Mouse (Mus musculus) urinary bladder, postnatal 14 days (tissue): ENCODE data around the gene Prkab2.

Source experiments
- DNase-seq: peaks from one replicate; pipeline ENCODE4 v3.0.0; 2021; ENCODE audit warnings: low spot score

Prkab2 gene

GRCm38 (mm10) chr3:97691443-97692017 lies 33.5 kb downstream of the Prkab2 start:
- no peak for DNase-seq

GRCm38 (mm10) chr3:97693806-97694205 lies 35.8 kb downstream of the Prkab2 start:
- no peak for DNase-seq

GRCm38 (mm10) chr3:97696866-97697265 lies 38.9 kb downstream of the Prkab2 start:
- no peak for DNase-seq

GRCm38 (mm10) chr3:97697291-97697690 lies 39.3 kb downstream of the Prkab2 start:
- DNase-seq = no peak

GRCm38 (mm10) chr3:97699061-97699460 lies 41.1 kb downstream of the Prkab2 start:
- DNase-seq = no peak

GRCm38 (mm10) chr3:97701198-97701597 lies 43.2 kb downstream of the Prkab2 start:
- DNase-seq = no peak

- DNase-seq = no peak
Measured at GRCm38 (mm10) chr3:97702448-97703080, 44.6 kb downstream of the Prkab2 start.

- no peak for DNase-seq
Measured at GRCm38 (mm10) chr3:97705508-97705907, 47.5 kb downstream of the Prkab2 start.

GRCm38 (mm10) chr3:97706561-97706960 lies 48.6 kb downstream of the Prkab2 start:
- no peak for DNase-seq

GRCm38 (mm10) chr3:97710134-97710533 lies 52.1 kb downstream of the Prkab2 start:
- no peak for DNase-seq

- no peak for DNase-seq
Measured at GRCm38 (mm10) chr3:97710881-97711280, 52.9 kb downstream of the Prkab2 start.

- no peak for DNase-seq
Measured at GRCm38 (mm10) chr3:97715922-97716321, 57.9 kb downstream of the Prkab2 start.

- DNase-seq = no peak
Measured at GRCm38 (mm10) chr3:97719116-97719515, 61.1 kb downstream of the Prkab2 start.
